Mouse (Mus musculus): ENCODE data around the gene Luzp1. TPM values are rescaled to one million over a fixed set of nuclear protein-coding genes. Genes with fewer than 3 reads are reported as not detected.

The Luzp1 gene
- polyA plus RNA-seq (2017; shearing (Covaris generic)): 10 to 100 TPM in 1 of 2 experiments, 1 to 10 TPM in 1; 5.9 to 11.8 TPM

GRCm38 (mm10) chr4:136469371-136469903, at the start of gene Luzp1:
Gene Luzp1 (plus strand): TSS chr4:136469761.

GRCm38 (mm10) chr4:136423224-136423623, 46.3 kb upstream of the Luzp1 start, which contains the start of gene Htr1d:
Gene Htr1d (plus strand): TSS chr4:136423524.

GRCm38 (mm10) chr4:136462086-136462838, 7.3 kb upstream of the Luzp1 start, which contains the start of gene 6030445D17Rik:
Gene 6030445D17Rik (plus strand): TSS chr4:136462250.

GRCm38 (mm10) chr4:136602568-136602967, 133.0 kb downstream of the Luzp1 start, which contains the start of gene Kdm1a:
Gene Kdm1a (minus strand): TSS chr4:136602723.

Other genes with a start within 250 kb of the Luzp1 start
- gene Tcea3, start 222.0 kb upstream of the Luzp1 start, polyA plus RNA-seq (2017; shearing (Covaris generic)): under 1 TPM; 0.23 to 0.93 TPM
- gene Zfp46, start 185.1 kb upstream of the Luzp1 start, polyA plus RNA-seq (2017; shearing (Covaris generic)): 10 to 100 TPM in 1 of 2 experiments, 1 to 10 TPM in 1; 9.0 to 12.4 TPM
- 100 to 1,000 TPM in 1 of 2 experiments, 10 to 100 TPM in 1; 96.1 to 142 TPM for gene Hnrnpr, start 158.8 kb upstream of the Luzp1 start, polyA plus RNA-seq (2017; shearing (Covaris generic))
- under 1 TPM in 1 of 2 experiments, not detected in 1; 0.10 TPM for gene Htr1d, start 46.2 kb upstream of the Luzp1 start, polyA plus RNA-seq (2017; shearing (Covaris generic))
- gene 6030445D17Rik, start 7.5 kb upstream of the Luzp1 start, polyA plus RNA-seq (2017; shearing (Covaris generic)): under 1 TPM; 0.16 to 0.29 TPM
- 10 to 100 TPM; 82.8 to 84.0 TPM for gene Kdm1a, start 133.0 kb downstream of the Luzp1 start, polyA plus RNA-seq (2017; shearing (Covaris generic))
- gene Tex46, start 140.7 kb downstream of the Luzp1 start, polyA plus RNA-seq (2017; shearing (Covaris generic)): not detected
- gene Lactbl1, start 152.9 kb downstream of the Luzp1 start, polyA plus RNA-seq (2017; shearing (Covaris generic)): under 1 TPM; 0.05 to 0.07 TPM

All from activated CD4-positive, CD25-positive, alpha-beta regulatory T cell (primary cell).